Mouse (Mus musculus): Measurements from ENCODE around the gene Ptpn5.

The Ptpn5 gene

GRCm38 (mm10) chr7:47133331-47133730, at the start of gene Ptpn5:
TSS of gene Ptpn5 (minus strand) at chr7:47133684.
- no peak for DNase-seq (ENCODE audit: inconsistent age in 2 of 2, low spot score in 1 of 2)

- DNase-seq (ENCODE audit: inconsistent age in 2 of 2, low spot score in 1 of 2): no peak
Observed at GRCm38 (mm10) chr7:47170814-47171213, 37.3 kb upstream of the Ptpn5 start.

GRCm38 (mm10) chr7:47165028-47165427, 31.5 kb upstream of the Ptpn5 start:
- no peak for DNase-seq (ENCODE audit: inconsistent age in 2 of 2, low spot score in 1 of 2)

GRCm38 (mm10) chr7:47163203-47163602, 29.7 kb upstream of the Ptpn5 start:
- no peak for DNase-seq (ENCODE audit: inconsistent age in 2 of 2, low spot score in 1 of 2)

GRCm38 (mm10) chr7:47158451-47158850, 25.0 kb upstream of the Ptpn5 start:
- DNase-seq (ENCODE audit: inconsistent age in 2 of 2, low spot score in 1 of 2): no peak

- DNase-seq (ENCODE audit: inconsistent age in 2 of 2, low spot score in 1 of 2): no peak
Observed at GRCm38 (mm10) chr7:47157743-47158142, 24.3 kb upstream of the Ptpn5 start.

- no peak for DNase-seq (ENCODE audit: inconsistent age in 2 of 2, low spot score in 1 of 2)
Observed at GRCm38 (mm10) chr7:47155849-47156248, 22.4 kb upstream of the Ptpn5 start.

- DNase-seq (ENCODE audit: inconsistent age in 2 of 2, low spot score in 1 of 2): no peak
Observed at GRCm38 (mm10) chr7:47155396-47155795, 21.9 kb upstream of the Ptpn5 start.

- peak; percentile 36 to 81 for DNase-seq (ENCODE audit: inconsistent age in 2 of 2, low spot score in 1 of 2)
Observed at GRCm38 (mm10) chr7:47150420-47151061, 17.1 kb upstream of the Ptpn5 start.

GRCm38 (mm10) chr7:47148298-47148697, 14.8 kb upstream of the Ptpn5 start:
- no peak for DNase-seq (ENCODE audit: inconsistent age in 2 of 2, low spot score in 1 of 2)

GRCm38 (mm10) chr7:47146034-47146812, 12.7 kb upstream of the Ptpn5 start:
- DNase-seq (ENCODE audit: inconsistent age in 2 of 2, low spot score in 1 of 2): peak; percentile 50 to 79

GRCm38 (mm10) chr7:47144299-47144698, 10.8 kb upstream of the Ptpn5 start:
- peak; percentile 11 to 75 for DNase-seq (ENCODE audit: inconsistent age in 2 of 2, low spot score in 1 of 2)

GRCm38 (mm10) chr7:47139823-47140325, 6.4 kb upstream of the Ptpn5 start:
- DNase-seq (ENCODE audit: inconsistent age in 2 of 2, low spot score in 1 of 2): no peak

GRCm38 (mm10) chr7:47134570-47134969, 1.1 kb upstream of the Ptpn5 start:
- DNase-seq (ENCODE audit: inconsistent age in 2 of 2, low spot score in 1 of 2): no peak

- DNase-seq (ENCODE audit: inconsistent age in 2 of 2, low spot score in 1 of 2): no peak
Observed at GRCm38 (mm10) chr7:47132931-47133260, 588 bp downstream of the Ptpn5 start.

- DNase-seq (ENCODE audit: inconsistent age in 2 of 2, low spot score in 1 of 2): peak; percentile 18 to 69
Observed at GRCm38 (mm10) chr7:47132180-47132930, 1.1 kb downstream of the Ptpn5 start.

- DNase-seq (ENCODE audit: inconsistent age in 2 of 2, low spot score in 1 of 2): no peak
Observed at GRCm38 (mm10) chr7:47131840-47132179, 1.7 kb downstream of the Ptpn5 start.

GRCm38 (mm10) chr7:47131258-47131657, 2.2 kb downstream of the Ptpn5 start:
- no peak for DNase-seq (ENCODE audit: inconsistent age in 2 of 2, low spot score in 1 of 2)

- no peak for DNase-seq (ENCODE audit: inconsistent age in 2 of 2, low spot score in 1 of 2)
Observed at GRCm38 (mm10) chr7:47122026-47122425, 11.5 kb downstream of the Ptpn5 start.

- DNase-seq (ENCODE audit: inconsistent age in 2 of 2, low spot score in 1 of 2): no peak
Observed at GRCm38 (mm10) chr7:47116666-47117065, 16.8 kb downstream of the Ptpn5 start.

- DNase-seq (ENCODE audit: inconsistent age in 2 of 2, low spot score in 1 of 2): no peak
Observed at GRCm38 (mm10) chr7:47115491-47115890, 18.0 kb downstream of the Ptpn5 start.

GRCm38 (mm10) chr7:47113383-47113782, 20.1 kb downstream of the Ptpn5 start:
- no peak for DNase-seq (ENCODE audit: inconsistent age in 2 of 2, low spot score in 1 of 2)
